Mouse (Mus musculus): Measurements from ENCODE around the gene Slc8a2.

DNA sequence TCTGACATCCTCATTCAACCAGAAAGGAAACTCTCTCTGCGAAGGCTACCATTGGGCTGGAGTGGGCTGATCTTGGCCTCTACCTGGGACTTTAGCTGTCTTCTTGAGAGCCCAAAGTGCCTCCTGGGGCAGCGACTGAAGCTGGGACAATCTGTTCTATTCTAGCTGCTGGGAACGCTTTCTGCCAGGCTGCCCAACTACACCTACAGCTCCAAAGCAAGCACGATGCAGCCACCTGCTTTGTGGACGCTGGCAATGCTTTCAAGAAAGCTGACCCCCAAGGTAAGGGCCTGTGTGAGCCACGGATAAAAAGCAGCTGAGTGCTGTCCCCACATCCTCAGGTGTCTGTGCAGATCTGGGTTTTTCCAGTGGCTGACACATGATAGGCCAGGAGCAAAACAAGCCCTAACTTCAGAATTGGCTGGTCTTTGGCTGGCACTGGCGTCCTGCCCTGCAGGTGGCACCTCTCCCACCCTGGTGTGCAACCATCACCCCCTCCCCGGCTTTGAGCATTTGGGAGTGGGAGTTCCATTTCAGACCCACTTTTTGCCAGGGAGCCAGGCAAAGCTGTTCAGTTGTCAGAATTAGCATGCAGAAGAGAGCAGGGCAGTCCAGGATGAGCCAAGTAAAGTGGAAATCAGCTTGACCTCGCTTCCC is 20.6 kb upstream of the Slc8a2 start:
- no peak for TF ChIP-seq CTCF (IDR thresholded peaks at IDR 0.05; ENCODE audit: low read depth)
- TF ChIP-seq EP300 (IDR thresholded peaks at IDR 0.05; ENCODE audit: low read depth) = no peak
